Mouse (Mus musculus): Measurements from ENCODE around the gene Cldn15. TPM values are rescaled to one million over a fixed set of nuclear protein-coding genes. Genes with fewer than 3 reads are reported as not detected.
"Not testable (repeated sequence)": the region's sequence is repeated elsewhere in the genome, so short reads cannot be mapped to it uniquely, and the experiment has no call there.

Gene Cldn15
- total RNA-seq (2017), result 1.3 and 1.8 TPM in 2 replicates

DNA sequence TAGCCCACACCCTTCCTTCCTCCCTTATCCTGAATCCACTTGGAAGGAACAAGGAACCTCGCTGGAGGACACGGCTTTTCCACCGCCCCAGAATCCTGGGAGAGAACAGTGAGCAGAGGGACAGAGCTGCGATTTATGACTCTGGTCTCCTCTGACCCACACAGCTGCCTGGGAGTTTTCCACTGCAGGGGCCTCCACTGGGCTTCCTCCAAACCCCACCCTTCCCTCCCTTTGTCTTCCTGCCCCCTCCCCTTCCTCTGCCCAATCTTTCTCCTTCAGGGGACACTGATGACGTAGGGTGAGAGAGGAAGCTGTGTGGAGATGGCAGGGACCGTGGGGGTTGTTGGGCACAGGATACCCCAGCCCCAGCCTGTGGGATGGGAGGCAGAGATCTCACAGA is at the start of gene Cldn15:
Cldn15 (plus strand) TSS at position 286 of the 400 bp plus-strand sequence.
- ATAC-seq (replicated peaks; ENCODE audit: low read depth, poor library complexity, severe bottlenecking), result no peak

DNA sequence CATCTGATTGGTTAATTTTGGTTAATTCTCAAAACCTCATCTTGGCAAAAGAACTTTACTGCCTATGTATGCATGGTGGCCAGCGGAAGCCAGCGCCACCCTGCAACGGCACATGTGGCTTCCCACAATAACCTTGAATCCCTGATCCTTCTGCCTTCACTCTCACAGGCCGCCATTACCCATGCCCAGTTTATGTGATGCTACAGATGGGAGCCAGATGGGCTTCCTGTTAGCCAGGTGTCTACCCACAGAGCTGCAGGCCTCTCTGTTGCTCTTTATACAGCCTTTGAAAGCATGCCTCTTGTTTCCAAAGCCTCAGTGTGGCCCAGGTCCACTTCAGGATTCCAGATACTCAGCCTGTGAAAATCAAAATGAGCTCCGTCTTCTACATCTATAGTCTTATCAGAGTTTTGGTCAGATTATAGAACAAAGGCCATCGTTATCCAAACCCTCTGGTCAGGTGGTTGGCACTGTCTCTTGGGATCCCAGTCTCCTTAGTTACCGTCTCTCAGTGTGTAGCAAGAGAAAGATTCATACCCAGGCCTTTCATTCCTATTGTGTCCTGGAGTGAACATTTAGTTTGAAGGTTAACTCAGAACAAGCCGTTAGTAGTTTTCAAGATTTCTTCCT is 48.7 kb upstream of the Cldn15 start:
- ATAC-seq (replicated peaks; ENCODE audit: low read depth, poor library complexity, severe bottlenecking), result no peak

DNA sequence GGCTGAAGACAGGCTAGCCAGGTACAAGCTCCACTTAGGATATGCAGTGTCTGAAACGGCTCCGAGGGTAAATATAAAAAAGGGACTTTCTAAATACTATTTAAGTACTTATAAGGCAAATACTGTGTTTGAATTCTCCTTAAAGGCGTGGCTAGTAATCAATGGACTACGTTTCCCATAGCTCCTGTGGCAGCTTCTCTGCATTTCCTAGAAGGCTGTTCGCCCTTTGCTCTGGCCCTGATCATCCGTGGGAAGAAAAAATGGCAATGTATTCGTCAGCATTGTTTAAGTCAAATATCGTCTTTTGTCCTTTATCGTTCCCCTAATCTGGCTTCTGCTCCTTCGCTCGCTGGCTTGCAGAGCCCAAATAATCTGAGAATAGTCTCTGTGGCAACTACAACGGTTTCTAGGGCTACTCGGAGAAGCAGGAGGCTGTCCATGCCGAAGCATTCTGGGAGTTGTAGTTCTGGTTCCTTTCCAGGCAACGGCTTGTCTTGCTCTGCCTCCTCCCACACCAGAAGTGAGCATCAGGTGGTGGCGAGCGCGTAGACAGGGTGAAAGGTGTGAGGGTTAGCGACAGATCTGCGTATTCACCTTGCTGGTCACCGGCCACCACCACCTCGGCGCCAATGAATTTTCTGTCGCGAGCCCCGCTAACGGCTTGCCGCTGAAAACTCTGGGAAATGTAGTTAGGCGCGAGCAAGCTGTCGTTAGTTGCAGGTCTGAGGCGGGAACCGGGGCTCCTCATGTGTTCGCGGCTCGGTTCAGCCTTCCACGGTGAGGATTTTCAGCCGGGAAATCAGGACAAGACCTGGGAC is 47.6 kb upstream of the Cldn15 start:
- peak; percentile 96 for ATAC-seq (replicated peaks; ENCODE audit: low read depth, poor library complexity, severe bottlenecking)

DNA sequence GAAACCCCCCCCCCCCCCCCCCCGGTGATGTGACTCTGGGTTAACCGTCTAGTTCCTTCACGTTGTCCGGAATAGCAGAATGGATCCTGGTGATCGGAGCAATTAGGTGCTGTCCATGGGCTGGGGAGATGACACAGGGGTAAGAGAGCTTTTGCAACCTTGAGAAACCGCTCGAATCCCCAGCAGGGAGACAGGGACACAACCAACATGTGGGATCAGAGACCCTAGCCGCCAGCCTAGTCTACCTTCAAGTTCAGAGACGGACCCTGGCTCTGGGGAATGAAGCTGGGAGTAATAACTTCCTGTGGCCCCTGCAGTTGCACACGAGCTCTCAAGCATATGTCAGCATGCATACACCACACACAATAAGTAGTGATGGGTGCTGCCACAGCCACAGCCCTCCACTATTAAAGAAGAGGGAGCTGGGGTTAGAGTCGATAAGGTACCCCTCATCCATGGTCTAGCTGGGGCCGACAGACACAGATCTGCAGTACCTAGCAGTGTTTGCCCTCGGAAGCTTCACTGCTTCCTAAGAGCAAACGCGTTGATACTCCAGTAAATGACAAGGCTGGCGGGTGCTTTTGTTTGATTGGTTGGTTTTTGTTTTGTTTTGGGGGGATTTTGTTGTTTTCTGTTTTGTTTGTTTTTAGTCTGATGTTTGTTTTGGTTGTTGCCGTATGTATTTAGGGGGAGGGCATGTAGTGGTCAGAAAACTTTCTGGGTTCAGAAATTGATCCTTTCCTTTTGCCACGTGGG is 46.7 kb upstream of the Cldn15 start:
- ATAC-seq (replicated peaks; ENCODE audit: low read depth, poor library complexity, severe bottlenecking), result 0 out of 2 replicates have a peak, but pooled peaks have one; percentile 19

DNA sequence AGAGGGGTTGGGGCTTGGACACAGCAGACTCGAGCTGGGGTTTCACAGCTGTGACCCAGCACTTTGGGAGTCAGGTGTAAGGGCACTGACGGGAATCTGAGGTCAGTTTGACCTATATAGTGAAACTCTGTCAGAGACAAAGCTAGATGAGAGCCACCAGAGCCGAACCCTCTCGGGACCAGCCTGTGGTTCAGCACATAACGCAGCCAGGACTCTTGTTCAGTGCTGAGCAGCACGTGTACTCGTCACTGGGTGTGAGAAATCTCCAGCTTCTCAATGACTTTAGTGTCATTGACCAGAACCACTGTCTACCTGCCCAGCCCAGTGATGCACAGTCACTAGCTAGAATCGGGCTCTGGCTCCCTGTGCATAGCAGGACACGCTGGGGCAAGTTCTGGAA is 43.6 kb upstream of the Cldn15 start:
- no peak for ATAC-seq (replicated peaks; ENCODE audit: low read depth, poor library complexity, severe bottlenecking)

DNA sequence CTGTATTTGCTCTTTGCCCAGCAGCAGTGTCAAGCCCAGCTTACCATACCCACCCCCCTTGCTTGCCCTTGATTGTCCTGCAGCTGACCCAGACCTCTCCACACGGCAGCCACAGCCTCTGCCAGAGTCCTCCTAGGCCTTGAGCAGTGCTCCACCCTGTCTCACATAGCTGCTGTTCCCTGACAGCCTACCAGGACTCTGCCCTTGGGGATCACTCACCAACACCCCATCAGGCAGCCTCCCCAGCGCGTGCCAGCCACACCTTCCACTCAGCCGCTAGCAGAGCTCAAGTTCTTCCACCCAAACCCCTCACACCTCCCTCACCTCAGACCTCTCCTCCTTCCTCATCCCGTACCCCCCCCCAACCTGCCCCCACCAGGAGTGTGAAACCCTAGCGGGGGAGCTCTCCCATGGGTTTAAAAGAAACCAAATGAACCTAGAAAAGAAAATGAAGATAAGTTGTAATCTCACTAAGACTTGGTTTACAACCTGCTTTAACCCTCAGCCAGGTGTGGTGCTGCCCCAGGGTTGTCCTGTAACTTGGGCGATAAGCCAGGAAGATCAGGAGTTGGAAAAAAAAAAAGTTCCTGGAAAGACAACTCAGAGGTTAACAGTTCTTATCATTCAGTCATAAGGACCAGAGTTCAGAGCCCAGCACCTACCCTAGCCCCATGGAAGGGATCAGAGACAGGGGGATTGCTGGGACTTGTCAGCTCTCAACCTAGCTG is 42.5 kb upstream of the Cldn15 start:
- ATAC-seq (replicated peaks; ENCODE audit: low read depth, poor library complexity, severe bottlenecking), result no peak

DNA sequence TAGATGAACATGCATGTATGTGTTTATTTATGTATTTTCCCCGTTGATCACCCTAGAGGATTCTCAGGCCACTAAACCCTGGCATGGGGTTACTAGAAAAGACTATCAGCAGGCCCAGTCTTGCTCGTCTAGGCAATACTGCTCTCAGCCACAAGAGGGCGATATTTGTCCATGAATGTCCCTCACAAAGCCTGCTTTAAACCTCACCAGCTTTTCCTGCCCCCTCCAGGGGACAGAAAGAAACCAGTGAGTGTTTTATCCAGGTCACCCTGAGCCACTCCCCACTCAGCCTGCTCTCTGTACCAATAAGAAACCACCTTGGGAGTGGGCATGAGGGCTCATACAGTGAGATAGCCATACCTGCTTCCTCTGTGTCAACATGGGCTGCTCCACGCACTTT is 37.3 kb upstream of the Cldn15 start:
- ATAC-seq (replicated peaks; ENCODE audit: low read depth, poor library complexity, severe bottlenecking), result peak; percentile 95

DNA sequence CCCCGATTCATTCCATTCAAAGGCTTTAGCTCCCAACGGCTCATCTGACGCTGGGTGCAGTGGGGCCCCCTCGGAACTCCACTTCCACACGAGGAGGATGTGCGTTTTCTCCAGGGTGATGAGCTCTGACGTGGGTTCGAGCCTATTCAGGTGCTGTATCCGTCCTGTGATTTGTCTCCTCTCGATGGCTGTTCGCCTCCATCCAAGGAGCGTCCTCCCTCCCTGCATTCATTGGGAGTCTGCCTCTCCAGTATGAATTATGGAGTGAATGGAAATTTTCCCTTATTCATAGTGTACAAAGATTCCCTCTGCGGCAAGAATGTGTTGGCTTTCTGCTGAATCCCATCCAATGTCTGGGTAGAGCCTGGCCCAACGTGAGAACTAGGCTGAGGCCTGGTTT is 34.5 kb upstream of the Cldn15 start:
- no peak for ATAC-seq (replicated peaks; ENCODE audit: low read depth, poor library complexity, severe bottlenecking)

DNA sequence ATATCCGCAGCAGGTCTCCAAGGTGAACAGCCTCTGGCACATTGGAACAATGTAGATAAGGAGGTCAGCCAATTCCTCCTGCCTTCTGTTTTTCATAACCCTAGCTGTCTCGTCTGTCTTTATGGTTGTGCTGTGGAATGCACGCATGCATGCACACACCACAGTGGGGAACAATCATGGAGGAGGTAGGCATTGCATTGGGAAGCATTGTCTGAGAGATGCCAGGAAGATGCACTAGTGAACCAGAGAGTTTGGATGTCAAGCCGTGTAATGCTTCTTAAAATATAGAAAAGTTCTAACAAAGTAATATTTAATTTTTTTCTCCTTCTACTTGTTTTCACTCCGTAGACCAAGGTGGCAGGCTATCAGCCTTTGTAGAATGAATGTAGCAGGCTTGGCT is 33.5 kb upstream of the Cldn15 start:
- ATAC-seq (replicated peaks; ENCODE audit: low read depth, poor library complexity, severe bottlenecking), result no peak

DNA sequence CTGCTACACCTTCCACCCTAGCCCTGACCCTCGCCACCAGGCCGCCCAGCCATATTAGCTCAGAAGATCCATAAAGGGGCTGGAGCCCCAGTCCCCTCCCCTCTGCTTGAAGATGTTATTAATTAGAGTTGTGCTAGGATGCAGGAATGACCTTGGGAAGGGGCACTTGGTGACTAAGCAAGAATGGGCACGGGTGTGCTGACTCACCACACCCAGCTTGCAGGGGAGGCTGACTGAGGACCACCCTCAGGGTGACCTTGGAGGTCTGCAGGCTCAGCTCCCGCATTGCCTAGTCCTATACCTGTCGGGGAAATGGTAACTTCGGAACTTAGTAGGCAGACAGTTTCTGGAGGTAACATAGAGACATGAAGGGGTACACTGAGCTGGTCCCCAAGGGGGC is 32.5 kb upstream of the Cldn15 start:
- ATAC-seq (replicated peaks; ENCODE audit: low read depth, poor library complexity, severe bottlenecking), result no peak

DNA sequence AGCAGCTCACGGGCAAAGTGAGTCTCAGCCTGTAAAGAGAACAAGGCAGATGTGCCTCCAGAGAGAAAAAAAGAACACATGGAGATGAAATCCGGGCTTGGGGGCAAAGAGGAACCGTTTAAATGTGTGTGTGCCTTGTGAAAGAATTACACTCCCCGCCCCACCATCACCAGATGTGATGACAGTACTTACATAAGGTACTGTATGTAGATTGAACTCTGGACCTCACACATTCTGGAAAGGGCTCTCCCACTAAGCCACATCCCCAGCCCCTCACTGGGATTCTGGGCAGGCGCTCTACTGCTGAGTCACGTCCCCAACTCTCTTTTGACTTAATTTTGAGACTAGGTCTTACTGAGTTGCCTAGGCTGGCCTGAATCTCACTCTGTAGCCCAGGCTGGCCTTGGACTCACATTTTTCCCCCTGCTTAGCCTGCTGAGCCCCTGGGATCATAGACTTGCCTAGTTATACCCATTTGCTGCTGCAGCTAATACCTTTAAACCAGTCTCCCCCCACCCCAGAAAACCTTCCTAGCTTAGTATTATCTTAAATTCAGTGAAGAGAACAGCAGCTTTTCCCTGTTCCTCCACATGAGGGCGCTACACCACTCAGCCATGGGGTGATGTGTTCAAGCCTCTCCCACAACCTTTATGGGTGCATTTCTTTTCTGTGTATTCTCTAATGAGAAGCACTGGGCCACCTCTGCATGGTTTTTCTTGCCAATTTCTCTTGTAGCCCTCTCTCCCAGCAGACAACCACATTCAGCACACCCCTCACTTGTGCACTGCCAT is 30.3 kb upstream of the Cldn15 start:
- ATAC-seq (replicated peaks; ENCODE audit: low read depth, poor library complexity, severe bottlenecking), result 0 out of 2 replicates have a peak, but pooled peaks have one; percentile 32

DNA sequence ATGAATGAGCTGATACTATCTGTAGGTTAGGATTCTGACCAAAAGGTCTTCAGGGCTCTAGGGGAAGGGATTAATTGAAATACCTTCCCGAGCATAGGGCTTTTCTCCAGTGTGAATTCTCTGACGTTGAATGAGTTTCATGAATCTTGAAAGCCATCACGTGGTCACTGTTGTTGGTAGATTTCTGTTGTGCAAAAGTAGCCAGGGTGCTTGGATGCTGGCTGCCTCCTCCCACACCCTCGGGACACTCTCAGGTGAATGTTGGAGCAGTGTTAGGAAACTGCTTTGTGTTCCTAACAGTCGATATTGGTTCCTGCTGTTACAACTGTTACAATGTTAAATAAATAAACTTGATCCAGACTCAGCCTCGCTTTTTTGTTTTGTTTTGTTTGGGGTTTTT is 29.7 kb upstream of the Cldn15 start:
- ATAC-seq (replicated peaks; ENCODE audit: low read depth, poor library complexity, severe bottlenecking), result no peak

DNA sequence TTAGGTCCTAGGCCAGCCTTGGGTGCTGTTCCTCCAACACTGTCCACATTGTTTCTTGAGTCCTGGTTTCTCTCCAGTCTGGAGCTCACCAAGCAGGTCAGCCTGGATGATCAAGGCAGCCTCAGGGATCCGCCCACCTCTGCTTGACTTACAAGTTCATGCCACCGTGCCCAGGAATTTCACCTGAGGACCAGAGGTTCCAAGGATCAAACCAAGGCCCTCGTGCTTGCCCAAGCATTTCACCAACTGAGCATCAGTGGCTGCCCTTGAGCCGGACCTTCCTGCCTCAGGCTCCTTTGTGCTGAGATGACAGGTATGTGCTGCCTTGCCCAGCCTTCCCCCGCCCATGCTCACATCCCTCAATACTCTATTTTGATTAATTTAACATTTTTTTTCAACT is 28.8 kb upstream of the Cldn15 start:
- ATAC-seq (replicated peaks; ENCODE audit: low read depth, poor library complexity, severe bottlenecking), result no peak

DNA sequence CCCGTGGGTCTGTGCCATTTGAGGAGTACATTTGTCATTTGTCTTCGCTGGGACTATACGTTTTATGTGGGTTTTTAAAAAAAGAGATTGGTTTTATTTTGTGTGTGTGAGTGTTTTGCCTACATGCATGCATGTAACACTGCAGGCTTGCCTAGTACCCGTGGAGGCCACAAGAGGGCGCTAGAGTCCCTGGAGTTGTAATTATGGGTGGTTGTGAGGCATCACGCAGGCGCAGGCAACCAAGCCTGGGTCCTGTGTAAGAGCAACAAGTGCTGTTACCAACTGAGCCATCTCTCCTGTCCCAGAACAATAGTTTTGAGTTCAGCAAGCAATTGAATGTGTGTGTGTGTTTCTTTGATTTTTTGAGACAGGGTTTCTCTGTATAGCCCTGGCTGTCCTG is 27.1 kb upstream of the Cldn15 start:
- ATAC-seq (replicated peaks; ENCODE audit: low read depth, poor library complexity, severe bottlenecking), result no peak

DNA sequence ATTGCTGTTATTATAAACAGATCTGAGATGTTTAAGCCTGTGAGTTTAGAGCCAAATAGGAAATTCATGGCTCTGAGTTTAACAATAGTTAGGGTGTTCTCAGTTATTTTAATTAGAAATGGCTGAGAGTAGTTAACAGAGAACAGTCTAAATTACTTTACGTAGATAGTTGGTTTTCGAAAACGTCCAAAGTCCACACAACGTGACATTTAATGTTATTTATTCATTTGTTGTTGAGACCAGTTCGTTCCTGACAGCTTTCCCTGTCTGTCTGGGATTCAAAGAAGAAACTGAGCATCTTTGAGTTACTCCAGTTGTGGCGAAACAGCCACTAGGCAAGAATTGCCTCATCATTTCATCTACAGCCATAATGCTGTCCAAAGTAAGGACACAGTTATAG is 26.4 kb upstream of the Cldn15 start:
- not testable (repeated sequence) for ATAC-seq (replicated peaks; ENCODE audit: low read depth, poor library complexity, severe bottlenecking)

DNA sequence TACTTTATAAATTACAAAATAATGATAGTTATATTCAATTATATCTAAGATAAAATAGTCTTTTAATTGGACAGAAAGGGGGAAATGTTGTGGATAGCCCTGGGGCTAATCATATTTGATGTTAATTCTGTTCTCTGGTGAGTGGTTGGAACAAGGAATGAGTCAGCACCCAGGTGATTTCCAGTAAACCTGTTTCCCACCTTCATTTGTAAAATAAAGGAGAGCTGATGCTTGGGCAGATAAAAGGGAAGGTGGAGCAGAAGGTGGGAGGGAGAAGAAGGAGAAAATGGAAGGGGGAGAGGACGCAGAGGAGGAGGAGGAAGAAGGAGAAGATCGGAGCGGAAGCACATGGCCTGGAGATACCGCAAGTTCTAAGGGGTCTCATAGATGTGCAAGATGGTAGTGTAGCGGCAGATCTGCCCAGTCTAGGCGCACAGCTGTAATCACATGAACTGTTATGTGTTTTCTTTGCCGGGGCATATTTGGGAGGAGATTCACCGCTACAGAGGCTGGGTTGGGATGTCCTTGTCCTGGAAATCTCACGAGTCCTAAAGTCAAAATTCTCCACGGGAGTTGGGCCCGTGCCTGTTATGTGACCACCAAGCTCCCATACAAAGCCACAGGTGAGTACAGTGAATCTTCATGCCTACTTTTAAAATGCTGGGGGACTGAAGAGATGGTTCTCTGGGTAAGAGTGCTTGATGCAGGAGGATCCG is 25.4 kb upstream of the Cldn15 start:
- ATAC-seq (replicated peaks; ENCODE audit: low read depth, poor library complexity, severe bottlenecking), result no peak

DNA sequence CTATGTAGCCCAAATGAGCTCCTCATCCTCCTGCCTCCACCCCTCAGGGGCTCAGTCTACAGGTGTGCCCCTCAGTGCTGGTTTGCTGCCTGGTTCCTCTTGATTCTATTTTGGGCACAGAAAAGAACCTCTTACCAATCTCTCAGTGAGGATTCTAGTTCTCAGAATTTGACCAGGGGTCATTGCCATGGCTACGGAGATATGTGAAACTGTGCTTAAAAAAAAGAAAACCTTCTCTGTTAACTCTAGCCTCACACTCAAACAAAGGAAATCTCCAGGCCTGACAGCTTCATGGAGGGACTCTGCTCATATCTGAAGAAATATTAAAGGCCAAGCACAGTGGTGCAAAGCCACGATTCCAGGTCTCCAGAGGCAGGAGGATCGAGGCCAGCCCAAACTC is 23.6 kb upstream of the Cldn15 start:
- no peak for ATAC-seq (replicated peaks; ENCODE audit: low read depth, poor library complexity, severe bottlenecking)

DNA sequence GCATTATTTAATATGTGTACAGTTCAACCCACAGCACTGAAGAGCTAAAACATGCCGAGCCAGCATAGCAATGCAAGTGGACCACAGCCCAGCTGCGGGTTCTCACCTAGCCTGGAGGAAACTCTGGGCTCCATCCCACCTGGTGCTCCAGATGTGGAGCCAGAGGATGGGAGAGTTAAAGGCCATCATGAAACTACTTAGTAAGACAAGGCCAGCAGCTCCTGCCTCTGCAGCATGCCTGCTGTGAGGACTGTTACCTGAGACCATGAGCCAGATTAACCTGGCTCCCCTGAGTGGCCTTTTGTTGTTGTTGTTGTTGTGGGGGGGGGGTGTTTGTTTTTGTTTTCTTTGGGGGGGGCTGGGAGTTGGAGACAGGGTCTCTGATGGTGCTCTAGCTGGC is 23.0 kb upstream of the Cldn15 start:
- no peak for ATAC-seq (replicated peaks; ENCODE audit: low read depth, poor library complexity, severe bottlenecking)

DNA sequence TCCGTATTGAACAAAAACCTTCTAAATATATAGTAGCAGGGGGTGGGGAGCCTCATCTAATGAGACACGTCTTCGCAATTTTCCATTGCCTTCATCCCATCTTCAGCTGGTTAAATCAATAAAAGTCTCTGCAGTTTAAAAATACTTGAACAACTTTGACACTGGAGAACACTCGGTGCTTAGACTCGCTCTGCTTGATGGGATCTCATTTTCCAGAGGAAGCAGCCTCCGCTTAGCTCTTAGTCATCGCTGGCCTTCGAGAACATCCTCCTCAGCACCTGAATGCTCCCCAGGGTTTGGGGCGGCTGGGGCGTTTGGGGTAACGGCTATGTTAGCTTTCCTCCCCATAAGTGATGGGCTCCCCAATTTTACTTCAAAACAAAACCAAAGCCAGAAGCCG is 21.3 kb upstream of the Cldn15 start:
- ATAC-seq (replicated peaks; ENCODE audit: low read depth, poor library complexity, severe bottlenecking), result no peak

All from common myeloid progenitor, adult 5-6 weeks (primary cell).